Mouse (Mus musculus) lung, postnatal 0 days (tissue): ENCODE results near the gene Lrmda. TPM values are rescaled to one million over a fixed set of nuclear protein-coding genes. Genes with fewer than 3 reads are reported as not detected.

ENCODE experiments used
- ATAC-seq: fragments of 200-750 bp; cut with Nextera tagmentation; 2 replicates; pipeline ENCODE4 v1.8.0; 2017; ENCODE audit warnings: moderate library complexity
- DNase-seq: peaks from one replicate; pipeline ENCODE4 v3.0.0-alpha.2; 2016; ENCODE audit warnings: low spot score
- H3K27ac ChIP-seq: fragments of 300-500 bp; sonication (generic); 2 replicates; pipeline ENCODE4 v1.5.1; 2014; ENCODE audit warnings: antibody characterized with exemption, mild to moderate bottlenecking, low read length, mixed read lengths
- H3K27me3 ChIP-seq: fragments of 300-500 bp; sonication (generic); replicated peaks from 2 replicates; pipeline ENCODE4 v1.6.1; 2014; ENCODE audit warnings: low read length, mixed read lengths; ENCODE audit not compliant: insufficient read depth
- H3K36me3 ChIP-seq: fragments of 300-500 bp; sonication (generic); 2 replicates; pipeline ENCODE4 v1.6.1; 2014; ENCODE audit warnings: low read length, mixed read lengths; ENCODE audit not compliant: insufficient read depth
- H3K4me1 ChIP-seq: fragments of 300-500 bp; sonication (generic); 2 replicates; pipeline ENCODE4 v1.6.1; 2014; ENCODE audit warnings: antibody characterized with exemption, low read depth, low read length, mixed read lengths; ENCODE audit not compliant: insufficient read depth
- H3K4me2 ChIP-seq: fragments of 300-500 bp; sonication (generic); replicated peaks from 2 replicates; pipeline ENCODE4 v1.6.1; 2014; ENCODE audit warnings: low read depth, mild to moderate bottlenecking, low read length, moderate library complexity, mixed read lengths
- H3K4me3 ChIP-seq: fragments of 300-500 bp; sonication (generic); 2 replicates; pipeline ENCODE4 v1.5.1; 2014; ENCODE audit warnings: low read depth, low read length
- H3K9ac ChIP-seq: fragments of 300-500 bp; sonication (generic); replicated peaks from 2 replicates; pipeline ENCODE4 v1.6.1; 2014; ENCODE audit warnings: low read depth, mild to moderate bottlenecking
- H3K9me3 ChIP-seq: fragments of 300-500 bp; sonication (generic); 2 replicates; pipeline ENCODE4 v1.6.1; 2016; ENCODE audit warnings: low read length, mixed read lengths
- CTCF ChIP-seq: IDR thresholded peaks from 2 replicates; pipeline ENCODE4 v1.5.1; 2016; ENCODE audit warnings: antibody characterized with exemption, mild to moderate bottlenecking
- EP300 ChIP-seq: IDR thresholded peaks from 2 replicates; pipeline ENCODE4 v1.6.1; 2016; ENCODE audit warnings: antibody characterized with exemption, mild to moderate bottlenecking, control low read depth
- WGBS: fragments of 180-500 bp; shearing (Covaris S2); extraction: QIAGEN DNeasy Blood & Tissue Kit; methylation state at CpG from one replicate; pipeline ENCODE4 v1.1.7; 2014; 5-methylcytosine and 5-hydroxymethylcytosine counted together
- polyA plus RNA-seq: library from polyadenylated mRNA; unstranded; fragments of >200 nt; fragmentation: Nextera tagmentation; extraction: Ambion mirVana; gene quantifications from 2 replicates; pipeline ENCODE4 v1.2.1, GENCODE M21; 2015

Lrmda gene
- polyA plus RNA-seq, 1 experiment from 2014 or later = 0.86 TPM

- 68% methylated on average over 4 of the region's 4 CpGs for WGBS
- Histone ChIP-seq H3K27me3 (no peaks in the 10 kb centered on the region), H3K4me3 (no peak overlapping the region), H3K4me2 (no peak overlapping the region), H3K36me3 (no peaks in the 10 kb centered on the region), H3K4me1 (no peaks in the 10 kb centered on the region), H3K9ac (no peak overlapping the region), H3K9me3 (no peaks in the 10 kb centered on the region), H3K27ac (no peak overlapping the region)
- ATAC-seq = no peak
- TF ChIP-seq CTCF (no peak), EP300 (no peak)
- no peak for DNase-seq
Observed at GRCm38 (mm10) chr14:22497636-22498131, 478.2 kb downstream of the Lrmda start.

- no peaks in the 10 kb centered on the region for H3K9me3 ChIP-seq
- TF ChIP-seq CTCF = no peak
- TF ChIP-seq EP300 = no peak
- no peaks in the 10 kb centered on the region for H3K4me1 ChIP-seq
- no peak overlapping the region for H3K27ac ChIP-seq
- DNase-seq (no peak), ATAC-seq (no peak)
- H3K27me3 ChIP-seq = no peaks in the 10 kb centered on the region
- no peak overlapping the region for H3K4me3 ChIP-seq
- 68% methylated on average over 6 of the region's 6 CpGs for WGBS
- no peaks in the 10 kb centered on the region for H3K36me3 ChIP-seq
- H3K9ac ChIP-seq = no peak overlapping the region
- no peak overlapping the region for H3K4me2 ChIP-seq
Observed at GRCm38 (mm10) chr14:22509747-22510530, 490.4 kb downstream of the Lrmda start.

GRCm38 (mm10) chr14:22510531-22510785 is 490.9 kb downstream of the Lrmda start:
- H3K9ac ChIP-seq = no peak overlapping the region
- H3K27ac ChIP-seq = no peak overlapping the region
- DNase-seq (no peak), ATAC-seq (no peak)
- no peaks in the 10 kb centered on the region for H3K36me3 ChIP-seq
- TF ChIP-seq EP300 (no peak), CTCF (no peak)
- no peak overlapping the region for H3K4me3 ChIP-seq
- H3K27me3 ChIP-seq = no peaks in the 10 kb centered on the region
- no peaks in the 10 kb centered on the region for H3K4me1 ChIP-seq
- no peak overlapping the region for H3K4me2 ChIP-seq
- no peaks in the 10 kb centered on the region for H3K9me3 ChIP-seq

- TF ChIP-seq CTCF (no peak), EP300 (peak; percentile 79)
- H3K4me3 ChIP-seq = no peak overlapping the region
- WGBS = 36% methylated on average over 5 of the region's 5 CpGs
- DNase-seq (peak; percentile 85), ATAC-seq (peak; percentile 68)
- H3K9me3 ChIP-seq = no peaks in the 10 kb centered on the region
- H3K27me3 ChIP-seq = no peaks in the 10 kb centered on the region
- no peaks in the 10 kb centered on the region for H3K4me1 ChIP-seq
- H3K9ac ChIP-seq = no peak overlapping the region
- H3K27ac ChIP-seq = no peak overlapping the region
- H3K4me2 ChIP-seq = no peak overlapping the region
- no peaks in the 10 kb centered on the region for H3K36me3 ChIP-seq
Observed at GRCm38 (mm10) chr14:22514362-22515084, 495.0 kb downstream of the Lrmda start.

GRCm38 (mm10) chr14:22530706-22531105 is 511.2 kb downstream of the Lrmda start:
- ATAC-seq = no peak
- DNase-seq = no peak
- 78% methylated on average over 3 of the region's 3 CpGs for WGBS
- H3K27me3 ChIP-seq = no peaks in the 10 kb centered on the region
- no peaks in the 10 kb centered on the region for H3K36me3 ChIP-seq
- no peak overlapping the region for H3K9ac ChIP-seq
- no peak overlapping the region for H3K4me2 ChIP-seq
- no peak overlapping the region for H3K4me3 ChIP-seq
- TF ChIP-seq CTCF (no peak), EP300 (no peak)
- H3K4me1 ChIP-seq = no peaks in the 10 kb centered on the region
- no peak overlapping the region for H3K27ac ChIP-seq
- H3K9me3 ChIP-seq = no peaks in the 10 kb centered on the region

DNA sequence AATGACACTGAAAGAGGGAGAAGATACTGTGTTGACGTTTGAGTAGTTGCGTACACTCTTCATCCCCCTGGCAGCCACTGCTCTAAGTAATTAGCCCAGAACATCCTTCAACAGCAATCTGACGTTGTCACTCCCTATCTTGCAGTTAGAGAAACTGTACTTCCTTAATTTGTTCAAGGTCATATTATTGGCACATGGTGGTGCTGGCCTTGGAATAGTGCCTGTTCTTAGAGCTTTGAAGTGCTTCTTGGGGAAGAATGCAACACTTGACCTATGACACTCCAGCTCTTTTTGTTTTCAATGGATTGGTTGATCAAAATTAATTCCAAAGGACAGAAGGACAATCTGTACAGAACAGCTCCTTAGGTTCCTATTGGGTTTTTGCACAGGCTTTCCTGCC is 514.0 kb downstream of the Lrmda start:
- H3K9ac ChIP-seq = no peak overlapping the region
- no peak overlapping the region for H3K4me2 ChIP-seq
- H3K36me3 ChIP-seq = no peaks in the 10 kb centered on the region
- no peak for ATAC-seq
- no peak overlapping the region for H3K4me3 ChIP-seq
- H3K9me3 ChIP-seq = no peaks in the 10 kb centered on the region
- H3K4me1 ChIP-seq = no peaks in the 10 kb centered on the region
- H3K27me3 ChIP-seq = no peaks in the 10 kb centered on the region
- peak; percentile 34 for DNase-seq
- no peak for TF ChIP-seq CTCF
- no peak for TF ChIP-seq EP300
- 28% methylated on average over 3 of the region's 3 CpGs for WGBS
- no peak overlapping the region for H3K27ac ChIP-seq
